Mouse (Mus musculus) embryonic fibroblast, embryonic 13.5 days (primary cell): ENCODE results near the gene Pnma1.

Experiments
- CTCF ChIP-seq: IDR thresholded peaks from 2 replicates; pipeline ENCODE4 v1.5.1; 2011; ENCODE audit warnings: mild to moderate bottlenecking, control low read depth, low read length, moderate library complexity, borderline replicate concordance; ENCODE audit not compliant: insufficient read depth
- POLR2A ChIP-seq: IDR thresholded peaks from 2 replicates; pipeline ENCODE4 v1.6.1; 2011; ENCODE audit warnings: low read depth, mild to moderate bottlenecking, control low read depth, low read length, moderate library complexity

DNA sequence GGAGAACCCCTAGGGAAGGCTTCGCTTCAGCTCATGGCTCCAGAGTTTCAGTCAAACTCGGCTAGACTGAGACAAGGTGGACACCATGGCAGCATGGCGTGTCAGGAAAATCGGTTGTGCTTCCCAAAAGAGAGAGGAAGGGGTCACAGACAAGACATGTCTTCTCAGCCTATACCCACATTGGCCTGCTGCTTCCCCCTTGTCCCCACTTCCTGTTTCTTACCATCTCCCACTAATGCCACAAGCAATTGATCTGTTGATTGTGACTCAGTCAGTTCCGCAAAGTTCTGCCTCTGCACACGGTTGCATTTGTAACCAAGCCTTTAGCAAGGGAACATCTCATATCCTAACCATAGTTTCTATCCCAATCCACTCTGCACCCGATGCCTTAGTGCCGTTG, 18.4 kb downstream of the Pnma1 start:
- TF ChIP-seq CTCF = no peak
- no peak for TF ChIP-seq POLR2A
